Mouse (Mus musculus) thymus, adult 2 months (tissue): ENCODE data around the gene Rnf41.

ENCODE experiments used
- CTCF ChIP-seq: fragments of 200-500 bp; IDR thresholded peaks from 2 replicates; pipeline ENCODE4 v1.5.1; 2012; ENCODE audit warnings: mild to moderate bottlenecking, control low read depth, low read length, moderate library complexity, borderline replicate concordance; ENCODE audit not compliant: control insufficient read depth, poor library complexity, insufficient read depth; ENCODE audit errors: extremely low read depth
- POLR2A ChIP-seq: fragments of 200-500 bp; IDR thresholded peaks from 2 replicates; pipeline ENCODE4 v1.6.1; 2012; ENCODE audit warnings: mild to moderate bottlenecking, low read length, control low read depth, moderate library complexity; ENCODE audit not compliant: control insufficient read depth, poor library complexity, insufficient read depth; ENCODE audit errors: extremely low read depth

DNA sequence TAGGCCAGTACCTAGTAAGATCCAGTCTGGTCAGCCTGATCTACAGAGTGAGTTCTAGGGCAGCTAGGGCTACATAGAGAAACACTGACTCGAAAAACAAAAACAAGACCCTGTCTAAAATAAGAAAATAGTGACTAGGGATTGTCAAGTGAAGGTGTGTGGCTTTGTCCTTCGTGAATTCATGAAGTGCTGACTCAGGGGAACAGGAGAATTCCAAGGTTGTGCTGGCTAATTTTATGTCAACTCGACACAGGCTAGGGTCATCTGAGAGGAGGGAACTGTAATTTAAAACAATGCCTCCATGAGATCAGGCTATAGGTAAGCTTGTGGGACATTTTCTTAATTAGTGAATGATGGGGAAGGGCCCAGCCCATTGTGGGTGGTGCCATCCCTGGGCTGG is 43.0 kb downstream of the Rnf41 start:
- TF ChIP-seq POLR2A, result no peak
- no peak for TF ChIP-seq CTCF
